Mouse (Mus musculus) adrenal gland, adult 18-20 months (tissue): ENCODE data around the gene Oxct2a. TPM values are rescaled to one million over a fixed set of nuclear protein-coding genes. Genes with fewer than 3 reads are reported as not detected.
"Not testable (repeated sequence)": the region's sequence is repeated elsewhere in the genome, so short reads cannot be mapped to it uniquely, and the experiment has no call there.

ENCODE experiments used
- DNase-seq, 2 experiments: peaks; one replicate each; pipeline ENCODE4 v3.0.0; 2021 to 2022; ENCODE audit warnings: low spot score in 2 of 2
- total RNA-seq, 2 experiments: library from RNA; stranded (reverse); gene quantifications; 1 replicate in 1 of 2; 2 replicates in 1 of 2; pipeline ENCODE4 v1.2.3; 2021

Oxct2a gene
- total RNA-seq, 2 experiments from 2014 or later, result not detected

DNA sequence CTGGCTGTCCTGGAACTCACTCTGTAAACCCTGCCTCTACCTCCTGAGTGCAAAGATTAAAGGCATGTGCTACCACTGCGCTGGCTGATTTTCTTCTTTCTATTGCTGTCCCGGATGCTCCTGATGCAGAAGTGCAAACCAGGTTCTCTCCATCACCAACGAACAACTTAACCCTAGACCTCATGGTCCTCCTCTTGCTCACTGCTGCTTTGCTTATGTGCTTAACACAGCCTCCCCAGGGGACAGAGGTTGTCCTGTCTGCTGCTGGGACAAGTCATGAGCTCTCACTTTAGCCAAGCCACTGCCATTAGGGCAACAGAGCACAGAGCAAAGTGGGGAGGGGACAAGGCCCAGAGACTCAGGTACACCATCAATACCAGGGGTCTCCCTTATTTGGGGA lies 8.9 kb downstream of the Oxct2a start:
- DNase-seq, result no peak

DNA sequence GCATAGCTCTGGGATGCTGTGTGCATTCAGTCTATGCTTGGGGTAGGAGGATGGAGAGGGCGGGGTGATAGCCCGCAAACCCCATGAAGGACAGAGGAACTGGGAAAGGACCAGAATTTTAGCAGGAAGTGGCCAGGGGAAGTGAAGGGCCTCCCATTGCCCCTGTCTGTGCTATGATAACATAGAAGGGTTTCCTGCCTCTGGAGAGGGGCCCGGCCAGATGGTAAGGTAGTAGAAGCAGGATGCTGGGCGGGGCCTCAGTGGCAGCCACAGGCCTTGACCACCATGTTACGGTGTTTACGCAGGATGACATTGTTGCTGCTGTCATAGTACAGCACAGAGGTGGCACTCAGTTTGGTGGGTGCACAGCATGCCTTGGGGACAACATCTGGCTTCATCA lies 10.4 kb downstream of the Oxct2a start:
- DNase-seq, result no peak

DNA sequence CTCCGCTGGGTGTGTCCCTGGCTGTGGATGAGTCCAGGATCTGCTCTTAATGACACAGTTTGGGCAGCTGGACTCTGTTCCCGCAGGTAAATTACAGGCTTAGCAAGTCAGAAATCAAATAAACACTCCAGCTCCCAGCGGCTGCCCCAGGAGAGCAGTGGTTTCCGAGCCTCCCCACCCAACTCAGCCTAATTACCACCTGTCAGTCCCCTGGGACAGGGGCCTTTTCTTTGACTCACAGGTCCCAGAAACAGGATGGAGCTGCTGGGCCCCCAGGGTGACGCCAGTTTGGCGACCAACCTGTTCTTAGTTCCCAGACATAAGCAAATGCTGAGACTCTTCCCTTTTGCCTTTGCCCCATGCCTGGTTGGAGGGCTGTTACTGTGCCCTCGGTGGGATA lies 11.6 kb downstream of the Oxct2a start:
- no peak for DNase-seq

DNA sequence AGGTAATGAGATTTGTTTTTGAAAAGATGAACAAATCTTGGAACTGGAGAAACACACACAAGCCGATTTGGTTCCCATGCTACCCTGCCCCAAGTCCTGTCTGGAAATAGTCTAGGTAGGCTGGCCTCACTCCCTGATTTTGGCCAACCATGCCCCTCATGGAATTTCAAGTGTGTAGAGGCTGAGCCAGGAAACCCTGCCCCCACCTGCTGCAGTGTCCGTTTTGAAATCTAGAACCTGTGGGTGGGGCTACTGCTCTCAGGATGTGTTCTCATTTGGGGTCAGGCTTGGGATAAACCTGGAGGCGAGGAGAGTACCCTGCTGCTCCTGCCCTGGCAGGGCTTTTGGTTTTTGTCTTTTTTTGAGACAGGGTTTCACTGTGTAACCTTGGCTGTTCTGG lies 15.1 kb downstream of the Oxct2a start:
- no peak for DNase-seq

DNA sequence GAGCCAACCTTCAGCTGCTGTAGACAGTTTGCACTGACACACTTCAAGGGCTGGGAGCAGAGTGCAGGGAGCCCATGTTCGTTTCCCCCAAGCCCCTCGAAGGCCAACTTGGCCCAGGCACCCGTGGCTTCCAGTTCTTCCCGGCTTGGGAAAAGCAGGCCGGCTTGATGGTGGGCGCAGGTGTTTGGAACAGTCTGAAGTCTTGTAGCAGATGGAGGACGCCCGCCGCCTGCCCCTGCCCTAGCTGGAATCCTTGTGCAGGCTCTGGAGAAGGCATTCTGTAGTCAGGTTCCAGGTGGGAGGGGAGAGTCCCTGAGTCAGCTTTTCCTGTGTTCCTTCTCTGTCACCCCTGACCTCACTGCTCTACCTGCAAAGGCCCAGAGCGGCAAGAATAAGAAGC lies 16.4 kb downstream of the Oxct2a start:
- no peak for DNase-seq

DNA sequence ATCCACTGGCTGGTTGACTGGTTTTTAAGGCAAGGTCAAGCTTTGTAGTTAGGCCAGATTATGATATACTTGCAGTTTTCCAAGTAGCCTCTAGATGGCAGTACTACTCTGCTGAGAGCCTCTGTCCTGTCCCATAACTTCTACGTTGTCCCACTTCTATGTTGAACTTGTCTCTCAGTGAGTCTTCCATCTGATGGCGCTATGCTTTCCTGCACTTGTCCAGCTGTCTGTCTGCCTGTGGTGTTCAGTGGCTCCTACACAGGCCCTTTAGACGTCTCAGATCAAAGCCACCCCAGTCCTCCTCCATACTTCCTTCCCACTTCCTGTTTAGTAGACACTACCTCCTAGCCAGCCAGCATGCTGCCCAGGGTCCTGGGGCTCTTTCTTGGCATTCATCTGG lies 17.6 kb downstream of the Oxct2a start:
- DNase-seq, result no peak

DNA sequence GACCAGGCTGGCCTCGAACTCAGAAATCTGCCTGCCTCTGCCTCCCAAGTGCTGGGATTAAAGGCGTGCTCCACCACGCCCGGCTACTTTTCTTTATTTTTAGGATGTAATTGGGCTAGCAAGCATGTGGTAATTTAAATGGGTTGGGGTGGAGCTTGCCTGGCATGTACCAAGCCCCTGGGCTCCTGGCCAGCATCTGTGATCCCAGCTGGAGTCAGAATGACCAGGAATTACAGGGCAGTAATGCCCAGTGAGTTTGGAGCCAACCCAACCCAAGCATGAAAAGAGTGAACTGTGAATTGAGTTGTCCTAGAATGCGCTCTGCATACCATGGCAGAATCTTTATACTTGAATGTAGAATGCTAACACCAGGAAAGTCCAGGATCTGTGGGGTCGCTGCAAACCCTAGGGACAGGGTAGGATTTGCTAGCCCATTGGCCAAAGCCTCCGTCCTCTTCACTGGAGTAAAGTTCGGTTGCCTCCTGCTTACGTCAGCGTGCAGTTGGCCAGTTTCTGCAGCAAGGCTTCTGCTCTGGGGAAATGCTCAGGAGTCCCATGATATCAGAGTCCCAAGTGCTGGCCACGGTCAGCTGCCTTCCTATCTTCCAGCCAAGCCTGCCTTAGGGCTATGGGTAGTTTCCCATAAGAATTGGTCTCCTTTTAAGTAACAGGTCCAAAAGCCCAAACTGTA lies 24.3 kb downstream of the Oxct2a start:
- no peak for DNase-seq

DNA sequence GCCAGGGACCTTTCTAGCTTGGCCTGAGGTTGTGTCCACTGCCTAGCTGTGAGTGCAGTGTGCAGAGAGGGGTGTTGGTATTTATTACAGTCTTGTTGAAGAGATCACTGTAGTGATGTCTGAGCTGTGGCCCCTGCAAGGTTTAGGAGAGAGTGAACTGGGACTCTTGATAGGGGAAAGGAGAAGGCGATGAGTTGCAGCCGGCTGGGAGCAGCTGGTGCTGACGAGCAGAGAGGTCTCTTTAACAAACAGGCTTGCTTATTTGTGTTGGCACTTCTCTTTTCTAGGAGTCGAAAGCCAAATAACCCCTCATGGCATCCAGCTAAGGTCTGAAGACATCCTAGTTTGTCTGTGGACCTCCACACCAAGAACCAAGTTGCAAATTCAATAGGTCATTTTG lies 25.2 kb downstream of the Oxct2a start:
- DNase-seq, result no peak

DNA sequence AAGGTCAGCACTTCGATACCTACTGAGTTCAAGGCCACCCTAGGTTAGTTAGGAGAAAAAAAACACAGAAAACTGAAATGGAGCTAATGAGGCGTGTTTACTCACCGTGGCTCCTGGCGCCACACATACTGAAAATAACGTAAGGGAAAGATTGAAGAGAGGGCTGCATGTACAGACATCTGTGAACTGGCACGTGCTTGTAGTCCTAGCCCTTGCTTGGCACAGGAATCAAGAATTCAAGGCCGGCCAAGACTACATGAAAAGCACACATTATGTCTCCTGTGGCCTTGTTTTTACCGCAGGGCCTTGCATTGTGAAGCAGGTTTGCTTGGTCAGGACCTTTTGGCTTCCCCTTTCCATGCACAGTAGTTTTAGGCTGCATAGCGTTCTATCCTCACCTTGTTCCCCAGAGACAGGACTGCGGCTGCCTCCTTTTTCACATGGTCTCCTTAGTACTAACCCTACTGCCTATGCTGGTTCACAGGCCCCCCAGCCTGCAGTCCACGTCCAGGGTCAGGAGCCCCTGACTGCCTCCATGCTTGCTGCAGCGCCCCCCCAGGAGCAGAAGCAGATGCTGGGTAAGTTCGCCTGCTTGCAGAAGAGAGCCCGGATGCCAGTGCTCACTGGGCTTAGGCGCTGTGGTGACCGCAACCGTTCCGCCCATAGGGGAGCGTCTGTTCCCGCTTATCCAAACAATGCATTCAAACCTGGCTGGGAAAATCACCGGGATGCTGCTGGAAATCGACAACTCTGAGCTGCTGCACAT lies 26.1 kb downstream of the Oxct2a start:
- no peak for DNase-seq

DNA sequence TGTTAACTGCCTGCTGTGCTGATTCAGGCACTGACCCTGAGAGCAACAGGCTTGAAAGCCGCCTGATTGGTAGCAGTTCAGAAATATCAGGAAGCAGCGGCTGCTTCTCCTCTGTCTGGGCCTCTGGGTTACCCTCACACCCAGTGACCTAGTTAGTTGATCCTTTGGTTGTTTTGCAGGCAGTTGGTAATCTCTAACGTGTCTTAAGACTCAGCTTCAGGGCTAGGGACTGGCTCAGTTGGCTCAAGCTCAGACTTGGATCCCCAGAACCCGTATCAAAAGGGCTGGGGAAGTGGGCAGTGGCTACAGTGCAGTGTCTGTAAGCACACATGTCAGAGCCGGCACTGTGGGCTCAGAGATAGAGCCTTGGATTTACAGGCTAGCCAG lies 27.3 kb downstream of the Oxct2a start:
- no peak for DNase-seq

DNA sequence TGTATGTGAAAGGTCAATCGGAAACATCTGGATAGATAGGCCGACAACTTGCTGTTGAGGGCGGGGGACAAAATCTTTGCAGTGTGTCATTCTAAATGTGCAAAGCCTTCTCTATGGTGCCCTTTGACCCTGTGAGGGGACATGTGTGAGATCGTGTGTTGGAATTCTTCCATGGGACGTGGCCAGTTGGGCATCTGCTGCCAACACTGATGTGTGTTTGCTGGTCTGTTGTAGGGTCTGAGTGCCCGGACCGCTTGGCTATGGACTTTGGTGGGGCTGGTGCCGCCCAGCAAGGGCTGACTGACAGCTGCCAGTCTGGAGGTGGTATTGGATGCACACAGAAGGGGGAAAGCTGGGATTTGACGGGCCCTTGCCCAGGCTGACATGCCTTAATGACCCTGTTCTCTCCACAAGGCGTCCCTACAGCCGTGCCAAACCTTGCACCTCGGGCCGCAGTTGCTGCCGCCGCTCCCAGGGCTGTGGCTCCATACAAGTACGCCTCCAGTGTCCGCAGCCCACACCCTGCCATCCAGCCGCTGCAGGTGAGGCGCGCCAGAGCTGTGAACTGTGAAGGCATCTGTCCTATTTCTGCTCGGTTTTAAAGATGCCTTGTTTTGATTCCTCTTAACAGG lies 27.8 kb downstream of the Oxct2a start:
- no peak for DNase-seq

DNA sequence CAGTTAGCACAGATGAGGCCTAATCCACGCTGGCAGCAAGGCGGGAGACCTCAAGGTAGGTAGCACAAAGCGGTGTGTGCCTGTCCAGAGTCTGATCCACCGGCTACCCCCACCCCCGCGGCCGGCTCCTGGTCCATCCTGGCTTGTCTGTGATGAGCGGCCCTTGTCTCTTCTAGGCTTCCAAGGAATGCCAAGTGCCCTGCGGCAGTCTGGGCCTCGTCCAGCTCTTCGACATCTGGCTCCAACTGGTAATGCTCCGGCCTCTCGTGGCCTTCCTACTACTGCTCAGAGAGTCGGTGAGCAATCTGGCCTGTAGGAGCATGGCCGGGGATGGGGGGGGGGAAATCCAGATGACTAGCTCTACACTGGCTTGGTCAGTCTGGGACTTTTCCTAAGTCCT lies 28.4 kb downstream of the Oxct2a start:
- DNase-seq, result not testable (repeated sequence)

DNA sequence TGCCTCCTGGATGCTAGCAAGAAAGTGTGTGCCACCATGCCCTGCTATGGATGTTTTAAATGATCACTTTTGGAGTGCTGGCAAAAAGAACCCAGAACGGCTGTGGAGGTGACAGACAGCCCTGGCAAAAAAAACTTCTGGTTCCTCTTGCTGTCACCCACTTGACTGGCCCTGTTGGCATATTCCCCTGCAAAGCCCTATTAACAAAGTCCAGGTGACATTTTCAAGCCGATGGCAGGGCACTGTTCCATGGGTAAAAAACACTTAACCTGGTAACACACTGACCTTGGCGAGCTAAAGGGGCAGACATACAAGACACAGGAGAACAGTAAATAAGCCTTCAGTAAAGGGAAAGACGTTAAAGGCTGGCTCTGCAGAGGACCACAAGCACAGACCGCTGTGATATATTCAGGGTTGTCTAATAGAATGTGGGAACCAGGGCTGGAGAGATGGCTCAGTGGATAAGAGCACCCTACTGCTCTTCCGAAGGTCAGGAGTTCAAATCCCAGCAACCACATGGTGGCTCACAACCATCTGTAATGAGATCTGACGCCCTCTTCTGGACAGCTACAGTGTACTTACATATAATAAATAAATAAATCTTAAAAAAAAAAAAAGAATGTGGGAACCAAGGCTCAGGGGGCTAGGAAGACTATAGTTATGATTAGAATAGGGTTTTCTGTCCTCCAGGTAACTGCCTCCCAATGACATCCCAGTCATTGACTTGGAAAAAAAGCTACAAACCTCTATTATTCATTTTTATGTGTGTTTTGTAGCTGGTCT lies 29.6 kb downstream of the Oxct2a start:
- no peak for DNase-seq

DNA sequence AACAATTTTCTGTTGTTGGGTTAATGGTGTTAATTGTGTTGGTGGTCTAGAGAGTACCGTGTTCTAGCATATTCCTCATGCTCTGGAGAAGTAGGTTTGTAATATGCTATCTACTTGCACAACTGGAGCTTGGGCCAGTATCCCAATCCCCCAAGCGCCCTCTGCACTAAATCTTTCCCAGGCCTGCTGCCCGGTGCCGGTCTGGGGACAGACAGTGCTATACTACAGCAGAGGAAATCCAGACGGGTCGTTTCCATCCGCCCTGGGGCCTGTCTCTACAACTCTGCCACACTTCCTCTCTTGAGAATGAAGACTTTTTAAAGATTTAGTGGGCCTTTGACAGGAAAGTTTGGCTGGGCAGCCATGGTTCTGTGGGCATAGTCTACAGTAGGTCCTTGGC lies 30.4 kb downstream of the Oxct2a start:
- no peak for DNase-seq

DNA sequence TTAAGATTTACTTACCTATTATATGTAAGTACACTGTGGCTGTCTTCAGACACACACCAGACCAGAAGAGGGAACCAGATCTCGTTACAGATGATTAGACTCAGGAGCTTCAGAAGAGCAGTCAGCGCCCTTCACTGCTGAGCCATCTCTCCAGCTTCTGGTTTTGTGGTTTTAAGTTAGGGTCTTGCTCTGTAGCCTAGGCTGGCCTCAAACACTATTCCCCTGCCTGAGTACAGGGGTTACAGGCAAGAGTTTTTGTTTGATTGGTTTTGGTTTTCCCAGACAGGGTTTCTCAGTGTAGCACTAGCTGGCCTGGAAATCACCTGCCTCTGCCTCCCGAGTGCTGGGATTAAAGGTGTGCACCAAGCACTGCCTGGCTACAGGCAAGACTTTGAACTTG lies 31.0 kb downstream of the Oxct2a start:
- DNase-seq, result no peak

DNA sequence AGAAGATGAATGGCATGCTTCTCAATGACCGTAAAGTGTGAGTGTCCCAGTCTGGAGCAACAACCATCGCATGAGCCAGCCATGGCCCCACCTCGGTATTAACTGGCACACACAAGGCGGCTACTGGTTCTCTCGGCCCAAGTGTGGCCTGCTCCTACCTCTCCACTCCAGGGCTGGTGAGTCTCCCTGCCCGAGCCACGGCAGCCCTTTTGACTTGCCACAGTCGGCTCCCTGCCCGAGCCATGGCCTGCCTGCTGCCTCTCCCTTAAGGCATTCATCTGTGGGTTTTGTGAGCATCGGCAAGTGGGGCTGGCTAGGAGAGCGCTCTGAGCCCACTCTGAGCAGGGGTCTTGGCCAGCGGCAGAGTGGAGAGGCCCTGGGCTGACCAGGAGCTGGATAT lies 34.4 kb downstream of the Oxct2a start:
- no peak for DNase-seq

DNA sequence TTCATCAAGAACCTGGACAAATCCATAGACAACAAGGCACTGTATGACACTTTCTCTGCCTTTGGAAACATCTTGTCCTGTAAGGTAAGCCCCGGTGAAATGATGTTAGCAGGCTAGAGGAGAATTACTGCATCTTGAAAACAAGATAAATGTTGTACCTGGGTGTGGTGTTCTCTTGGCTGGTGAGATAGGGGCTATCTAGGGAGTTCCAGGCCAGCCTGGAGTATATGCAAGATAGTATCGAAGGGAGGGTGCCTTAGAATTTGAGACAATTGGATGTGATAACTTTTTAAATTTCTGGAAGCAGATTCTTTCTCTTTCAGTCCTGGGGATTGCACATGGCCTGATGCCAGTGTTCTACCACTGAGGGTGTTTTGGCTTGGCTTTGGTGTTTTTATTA lies 36.6 kb downstream of the Oxct2a start:
- no peak for DNase-seq

DNA sequence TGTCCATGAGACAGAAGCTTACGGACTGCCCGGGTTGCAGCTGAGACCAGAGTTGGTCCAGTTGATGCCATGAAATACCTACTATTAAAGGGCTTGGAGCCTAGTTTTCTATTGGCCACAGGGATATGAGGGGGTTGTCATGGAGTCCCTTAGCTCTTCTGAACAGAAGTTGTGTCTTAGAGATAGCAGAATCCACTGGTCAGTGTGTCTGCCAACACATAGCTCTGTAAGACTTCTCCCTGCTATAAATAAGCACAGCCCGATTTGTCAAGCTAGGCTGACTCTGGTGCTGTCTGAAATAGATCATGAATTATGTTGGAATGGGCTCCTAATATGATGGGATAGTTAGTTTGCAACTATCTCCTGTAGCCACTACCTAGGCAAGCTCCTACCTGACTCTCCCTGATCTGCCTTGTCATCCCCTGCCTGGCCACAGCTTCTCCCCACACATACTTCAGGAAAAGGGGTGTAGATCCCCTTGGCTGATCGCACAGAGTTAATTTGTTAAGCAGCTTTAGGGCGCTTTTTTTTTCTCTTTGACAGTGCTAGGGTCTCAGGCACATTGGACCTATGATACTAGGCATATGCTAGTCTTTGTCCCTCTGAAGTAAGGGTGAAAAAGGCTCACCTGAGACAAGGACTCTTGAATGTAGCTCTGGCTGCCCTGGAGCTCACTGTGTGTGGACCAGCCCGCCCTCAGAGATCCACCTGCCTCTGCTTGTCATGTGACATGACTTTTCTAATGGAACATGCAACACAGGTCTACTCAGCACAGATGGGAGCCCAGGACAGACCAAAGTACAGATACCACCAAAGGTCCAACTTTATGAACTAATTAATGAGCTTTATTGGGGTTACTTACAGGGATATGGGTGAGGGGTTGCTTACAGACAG lies 38.5 kb downstream of the Oxct2a start:
- DNase-seq, result no peak

DNA sequence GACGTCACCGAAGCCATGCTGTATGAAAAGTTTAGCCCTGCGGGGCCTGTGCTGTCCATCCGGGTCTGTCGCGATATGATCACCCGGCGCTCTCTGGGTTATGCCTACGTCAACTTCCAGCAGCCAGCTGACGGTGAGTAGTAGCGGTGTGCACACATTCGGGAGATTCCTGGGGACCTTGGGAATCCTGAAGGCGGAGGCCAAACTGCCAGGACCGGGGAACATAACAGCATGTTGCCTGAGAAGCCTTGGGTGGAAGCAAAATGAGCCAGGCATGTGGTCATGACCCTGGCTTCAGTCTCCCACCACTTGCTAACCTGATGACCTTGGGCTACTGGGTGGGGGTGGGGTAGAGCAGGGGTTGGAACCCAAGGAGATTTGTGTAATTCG lies 39.8 kb downstream of the Oxct2a start:
- DNase-seq, result not testable (repeated sequence)

DNA sequence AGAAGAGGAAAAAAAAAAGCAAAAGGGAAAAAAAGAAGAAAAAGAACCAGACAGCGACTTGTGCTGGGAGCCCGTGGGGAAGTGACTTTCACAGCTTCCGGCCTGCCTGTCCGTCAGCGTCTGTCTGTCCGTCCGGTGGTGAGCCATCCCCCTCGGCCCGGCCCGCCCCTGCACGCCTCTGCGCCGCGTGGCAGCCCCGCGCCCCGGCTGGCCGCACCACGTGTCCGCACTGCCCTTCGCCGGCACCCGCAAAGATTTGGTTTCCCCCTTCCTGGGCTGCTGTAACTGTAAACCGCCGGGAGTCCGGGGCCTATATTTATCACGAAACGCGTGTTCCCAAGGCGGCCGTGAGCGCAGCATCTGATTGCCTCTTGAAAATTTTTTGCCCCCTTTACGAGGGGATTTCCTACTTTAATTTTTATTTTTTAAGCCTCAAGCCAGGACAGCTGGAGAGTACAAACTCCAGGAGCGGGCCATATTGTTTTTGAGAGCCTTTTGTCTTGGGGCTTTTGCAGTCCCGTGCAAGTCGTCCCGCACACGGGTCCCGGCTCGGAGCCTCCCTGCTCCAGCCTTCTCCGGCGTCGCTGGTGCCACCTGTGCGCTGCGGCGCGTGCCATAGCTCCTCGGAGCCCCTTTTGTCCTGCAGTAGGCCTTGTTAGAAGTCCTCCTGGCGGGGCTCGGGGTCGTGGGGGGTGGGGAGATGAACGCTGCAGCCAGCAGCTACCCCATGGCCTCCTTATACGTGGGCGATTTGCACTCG lies 40.3 kb downstream of the Oxct2a start:
- DNase-seq, result peak; percentile 52 to 57
